Mouse (Mus musculus): ENCODE data around the gene Mamld1. TPM values are rescaled to one million over a fixed set of nuclear protein-coding genes. Genes with fewer than 3 reads are reported as not detected.

Mamld1 gene
- polyA plus RNA-seq, 1 experiment from 2014 or later: 3.4 TPM

DNA sequence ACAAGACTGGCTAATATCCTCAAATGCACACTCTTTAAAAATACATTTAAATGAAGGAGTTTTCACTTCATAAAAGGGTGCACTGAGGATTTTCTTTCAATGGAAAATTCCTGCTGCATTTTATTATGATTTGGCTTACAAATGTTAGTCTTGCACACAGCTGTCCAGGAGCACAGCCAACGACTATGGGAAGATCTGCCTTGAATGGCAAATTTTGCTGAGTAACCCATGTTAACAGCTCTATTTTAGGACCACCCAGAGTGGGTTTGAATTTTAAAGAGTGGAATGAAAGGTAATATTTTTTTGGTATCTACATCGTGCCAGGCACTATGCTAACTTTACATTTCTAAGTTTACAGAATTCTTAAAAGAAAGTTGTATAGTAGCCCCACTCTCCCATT, 60.3 kb downstream of the Mamld1 start:
- Histone ChIP-seq H3K4me1 (ENCODE audit: control insufficient read depth, insufficient read depth, low read length) (no peaks in the 10 kb centered on the region), H3K27ac (ENCODE audit: low read length) (no peak overlapping the region), H3K4me2 (replicated peaks; ENCODE audit: low read depth, low read length) (no peak overlapping the region), H3K9me3 (ENCODE audit: control insufficient read depth, low read depth, low read length) (no peaks in the 10 kb centered on the region), H3K36me3 (ENCODE audit: control insufficient read depth, insufficient read depth, low read length) (no peaks in the 10 kb centered on the region), H3K9ac (replicated peaks; ENCODE audit: low read depth, low read length) (no peak overlapping the region), H3K27me3 (ENCODE audit: control insufficient read depth, insufficient read depth, low read length) (no peaks in the 10 kb centered on the region), H3K4me3 (ENCODE audit: low read depth, low read length) (no peak overlapping the region)
- ATAC-seq (ENCODE audit: insufficient number of reproducible peaks, insufficient read depth, low FRiP score, low read depth): no peak
- 48% methylated on average over 2 of the region's 2 CpGs for WGBS

DNA sequence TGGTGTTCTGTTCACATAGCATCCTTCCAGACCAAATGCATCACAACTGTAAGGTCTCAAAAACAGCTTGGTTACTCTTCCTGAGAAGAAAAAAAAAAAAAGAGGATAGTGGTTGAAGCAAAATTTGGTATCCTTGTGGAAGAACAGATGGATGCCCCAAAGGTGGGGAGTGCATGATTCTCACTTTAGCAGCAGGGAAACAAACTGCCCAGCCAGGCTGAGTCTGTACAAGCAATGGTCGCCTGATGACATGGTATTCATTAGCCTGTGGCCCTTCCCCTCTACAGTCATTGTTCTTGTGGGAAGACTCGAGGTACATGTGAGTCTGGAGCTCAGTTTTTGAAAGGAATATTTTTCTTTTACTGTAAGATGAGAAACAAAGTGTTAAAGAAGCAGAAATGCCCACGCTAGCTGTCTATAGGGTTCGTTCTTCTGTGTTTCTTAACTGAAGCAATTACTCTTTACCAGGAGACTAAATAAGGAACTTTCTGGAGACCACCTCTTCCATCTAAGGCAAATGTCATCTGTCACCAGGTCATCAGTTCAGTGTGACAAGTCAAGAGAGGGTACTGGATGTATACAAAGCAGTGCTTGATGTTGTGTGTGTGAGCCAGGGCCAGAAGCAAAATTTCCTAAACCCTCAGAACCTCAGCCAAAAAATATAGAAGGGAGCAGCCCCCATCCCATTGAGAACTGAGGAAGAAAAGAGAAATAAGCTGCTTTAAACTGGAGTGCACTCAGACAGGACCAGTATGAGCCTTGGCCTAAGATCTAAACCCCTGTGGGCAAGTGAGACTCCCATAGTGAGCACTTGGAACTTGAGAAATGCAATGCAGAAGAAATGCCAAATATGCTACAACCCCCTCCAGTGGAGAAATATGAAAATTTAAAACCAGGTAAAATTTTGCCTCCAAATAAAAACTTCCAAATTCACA, 72.6 kb downstream of the Mamld1 start:
- Histone ChIP-seq H3K27ac (ENCODE audit: low read length) (no peak overlapping the region), H3K4me2 (replicated peaks; ENCODE audit: low read depth, low read length) (no peak overlapping the region), H3K4me3 (ENCODE audit: low read depth, low read length) (no peak overlapping the region), H3K9me3 (ENCODE audit: control insufficient read depth, low read depth, low read length) (no peaks in the 10 kb centered on the region), H3K36me3 (ENCODE audit: control insufficient read depth, insufficient read depth, low read length) (no peaks in the 10 kb centered on the region), H3K4me1 (ENCODE audit: control insufficient read depth, insufficient read depth, low read length) (no peaks in the 10 kb centered on the region), H3K9ac (replicated peaks; ENCODE audit: low read depth, low read length) (no peak overlapping the region), H3K27me3 (ENCODE audit: control insufficient read depth, insufficient read depth, low read length) (no peaks in the 10 kb centered on the region)
- ATAC-seq (ENCODE audit: insufficient number of reproducible peaks, insufficient read depth, low FRiP score, low read depth): no peak
- WGBS: 72% methylated on average over 4 of the region's 4 CpGs

DNA sequence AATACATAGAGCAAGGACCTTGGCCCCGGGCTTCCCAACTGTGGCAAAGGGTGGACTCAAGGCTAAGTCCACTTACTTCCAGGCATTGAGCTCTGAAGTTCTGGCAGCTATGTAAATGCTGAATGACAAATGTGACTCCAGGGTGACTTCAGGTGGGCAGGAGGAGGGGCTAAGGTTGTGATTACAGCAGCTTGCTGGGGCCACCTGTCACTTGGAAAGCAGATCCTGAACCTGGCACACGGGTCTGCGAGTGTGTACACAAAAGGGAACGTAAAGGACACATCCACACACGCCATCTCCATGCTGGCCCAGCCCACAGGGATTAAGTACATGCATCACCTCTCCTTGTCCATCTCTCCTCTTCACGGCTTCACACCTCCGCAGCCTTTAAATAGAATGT, 75.0 kb downstream of the Mamld1 start:
- 75% methylated on average over 7 of the region's 7 CpGs for WGBS

DNA sequence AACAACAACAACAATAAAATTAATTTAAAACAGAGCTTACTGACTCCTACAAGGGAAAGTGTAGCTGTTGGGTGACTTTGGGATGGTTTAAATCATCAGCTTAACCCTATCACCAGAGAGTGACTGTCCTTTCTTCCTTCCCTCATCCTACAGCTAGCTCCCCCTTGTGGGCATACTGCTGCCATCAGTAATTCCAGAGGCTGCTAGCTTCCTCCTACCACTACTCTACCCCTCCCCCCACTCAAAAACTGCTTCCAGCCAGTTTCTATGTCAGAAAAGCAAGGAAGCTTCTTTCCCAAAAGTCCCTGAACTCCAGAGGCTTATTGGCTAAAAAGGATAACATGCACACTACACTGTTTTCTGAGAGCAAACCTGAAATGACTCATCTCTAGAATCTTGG, 81.4 kb downstream of the Mamld1 start:
- H3K27ac ChIP-seq (ENCODE audit: low read length): no peak overlapping the region
- ATAC-seq (ENCODE audit: insufficient number of reproducible peaks, insufficient read depth, low FRiP score, low read depth): no peak

More for the DNA sequence above, 75.0 kb downstream of the Mamld1 start:
- H3K9ac ChIP-seq (replicated peaks; ENCODE audit: low read depth, low read length): no peak overlapping the region
- no peak for ATAC-seq (ENCODE audit: insufficient number of reproducible peaks, insufficient read depth, low FRiP score, low read depth)
- no peaks in the 10 kb centered on the region for H3K9me3 ChIP-seq (ENCODE audit: control insufficient read depth, low read depth, low read length)
- no peaks in the 10 kb centered on the region for H3K36me3 ChIP-seq (ENCODE audit: control insufficient read depth, insufficient read depth, low read length)
- H3K27me3 ChIP-seq (ENCODE audit: control insufficient read depth, insufficient read depth, low read length): no peaks in the 10 kb centered on the region
- no peak overlapping the region for H3K4me3 ChIP-seq (ENCODE audit: low read depth, low read length)
- no peak overlapping the region for H3K27ac ChIP-seq (ENCODE audit: low read length)
- H3K4me2 ChIP-seq (replicated peaks; ENCODE audit: low read depth, low read length): no peak overlapping the region
- no peaks in the 10 kb centered on the region for H3K4me1 ChIP-seq (ENCODE audit: control insufficient read depth, insufficient read depth, low read length)

DNA sequence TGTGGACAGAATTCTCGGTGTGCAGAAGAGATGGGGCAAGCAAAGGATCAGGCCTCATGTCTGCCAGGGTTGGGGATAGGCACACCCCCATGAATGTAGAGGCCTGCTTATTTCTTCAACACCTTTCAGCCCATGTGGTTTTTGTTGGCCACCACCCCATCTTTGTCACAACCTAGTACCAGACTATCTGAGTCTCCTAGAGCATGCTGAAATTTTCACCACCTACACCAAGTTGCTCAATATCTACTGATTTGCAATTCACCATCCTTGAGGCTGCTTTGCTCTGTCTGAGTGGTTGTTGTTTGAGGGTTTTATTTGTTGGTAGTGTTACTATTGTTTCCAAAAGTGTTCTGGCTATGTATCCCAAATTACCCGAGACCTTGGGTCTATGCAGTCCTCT, 91.3 kb downstream of the Mamld1 start:
- ATAC-seq (ENCODE audit: insufficient number of reproducible peaks, insufficient read depth, low FRiP score, low read depth): no peak
- H3K27ac ChIP-seq (ENCODE audit: low read length): no peak overlapping the region

More for the DNA sequence above, 81.4 kb downstream of the Mamld1 start:
- Histone ChIP-seq H3K9me3 (ENCODE audit: control insufficient read depth, low read depth, low read length) (no peaks in the 10 kb centered on the region), H3K4me3 (ENCODE audit: low read depth, low read length) (no peak overlapping the region), H3K9ac (replicated peaks; ENCODE audit: low read depth, low read length) (no peak overlapping the region), H3K36me3 (ENCODE audit: control insufficient read depth, insufficient read depth, low read length) (no peaks in the 10 kb centered on the region), H3K27me3 (ENCODE audit: control insufficient read depth, insufficient read depth, low read length) (no peaks in the 10 kb centered on the region), H3K4me2 (replicated peaks; ENCODE audit: low read depth, low read length) (no peak overlapping the region), H3K4me1 (ENCODE audit: control insufficient read depth, insufficient read depth, low read length) (no peaks in the 10 kb centered on the region)

DNA sequence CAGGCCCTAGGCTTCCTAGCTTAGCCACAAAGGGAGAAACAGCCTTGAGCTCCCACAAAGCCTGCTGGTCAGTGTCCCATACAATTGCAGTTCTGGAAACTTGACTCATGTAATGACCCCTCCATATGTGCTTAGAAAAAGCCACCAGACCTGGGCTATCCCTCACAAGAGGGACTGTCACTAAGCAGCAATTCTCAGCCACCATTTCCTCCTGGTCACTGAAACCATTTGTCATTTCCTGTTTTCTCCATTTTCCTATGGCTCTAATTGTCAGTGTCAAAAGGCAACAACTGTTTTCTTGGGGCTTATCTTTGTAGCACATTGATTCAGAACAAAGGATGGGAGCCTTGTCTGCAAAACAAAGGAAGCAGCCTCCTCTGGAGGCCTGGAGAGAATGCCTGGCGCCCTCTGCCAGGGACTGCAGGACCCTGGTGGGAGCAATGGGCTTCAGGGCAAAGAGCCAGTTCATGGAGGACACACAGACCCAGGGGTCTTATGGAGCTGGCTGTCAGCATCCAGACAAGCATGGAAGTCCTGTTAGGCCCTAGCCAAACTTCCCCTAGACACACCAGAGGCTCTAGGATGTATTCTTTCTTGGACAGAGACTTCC, 99.5 kb downstream of the Mamld1 start:
- 52% methylated on average over 1 of the region's 1 CpGs for WGBS
- Histone ChIP-seq H3K36me3 (ENCODE audit: control insufficient read depth, insufficient read depth, low read length) (no peaks in the 10 kb centered on the region), H3K27ac (ENCODE audit: low read length) (no peak overlapping the region), H3K4me1 (ENCODE audit: control insufficient read depth, insufficient read depth, low read length) (no peaks in the 10 kb centered on the region), H3K4me3 (ENCODE audit: low read depth, low read length) (no peak overlapping the region), H3K9me3 (ENCODE audit: control insufficient read depth, low read depth, low read length) (no peaks in the 10 kb centered on the region), H3K9ac (replicated peaks; ENCODE audit: low read depth, low read length) (no peak overlapping the region), H3K4me2 (replicated peaks; ENCODE audit: low read depth, low read length) (no peak overlapping the region), H3K27me3 (ENCODE audit: control insufficient read depth, insufficient read depth, low read length) (no peaks in the 10 kb centered on the region)
- no peak for ATAC-seq (ENCODE audit: insufficient number of reproducible peaks, insufficient read depth, low FRiP score, low read depth)

More for the DNA sequence above, 91.3 kb downstream of the Mamld1 start:
- no peak overlapping the region for H3K4me3 ChIP-seq (ENCODE audit: low read depth, low read length)
- no peaks in the 10 kb centered on the region for H3K36me3 ChIP-seq (ENCODE audit: control insufficient read depth, insufficient read depth, low read length)
- no peak overlapping the region for H3K4me2 ChIP-seq (replicated peaks; ENCODE audit: low read depth, low read length)
- no peaks in the 10 kb centered on the region for H3K27me3 ChIP-seq (ENCODE audit: control insufficient read depth, insufficient read depth, low read length)
- no peaks in the 10 kb centered on the region for H3K9me3 ChIP-seq (ENCODE audit: control insufficient read depth, low read depth, low read length)
- H3K4me1 ChIP-seq (ENCODE audit: control insufficient read depth, insufficient read depth, low read length): no peaks in the 10 kb centered on the region
- WGBS: 73% methylated on average over 2 of the region's 2 CpGs
- H3K9ac ChIP-seq (replicated peaks; ENCODE audit: low read depth, low read length): no peak overlapping the region

DNA sequence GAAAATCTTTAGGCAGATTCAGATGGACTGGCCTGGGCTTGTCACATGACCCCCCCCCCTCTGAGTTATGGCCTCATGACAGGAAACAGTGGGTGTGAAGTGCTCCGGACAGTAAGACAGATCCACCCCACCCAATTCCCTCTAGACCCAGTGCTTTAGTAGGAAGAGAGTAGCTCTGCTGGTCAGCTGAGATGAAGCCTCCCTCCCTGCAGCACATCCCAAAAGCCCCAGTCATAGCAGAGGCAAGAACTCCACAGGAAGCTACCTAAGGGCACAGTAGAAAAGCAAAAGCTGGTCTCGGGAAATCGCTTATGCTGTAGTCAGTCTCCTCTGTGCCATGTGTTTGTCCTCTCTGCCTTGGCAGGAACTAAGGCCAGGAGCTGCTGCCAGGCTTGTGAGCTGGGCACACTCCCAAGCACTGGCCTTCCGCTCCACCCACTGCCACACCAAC, 100.5 kb downstream of the Mamld1 start:
- Histone ChIP-seq H3K4me1 (ENCODE audit: control insufficient read depth, insufficient read depth, low read length) (no peaks in the 10 kb centered on the region), H3K9me3 (ENCODE audit: control insufficient read depth, low read depth, low read length) (no peaks in the 10 kb centered on the region), H3K27ac (ENCODE audit: low read length) (no peak overlapping the region), H3K4me2 (replicated peaks; ENCODE audit: low read depth, low read length) (no peak overlapping the region), H3K9ac (replicated peaks; ENCODE audit: low read depth, low read length) (no peak overlapping the region), H3K27me3 (ENCODE audit: control insufficient read depth, insufficient read depth, low read length) (no peaks in the 10 kb centered on the region), H3K36me3 (ENCODE audit: control insufficient read depth, insufficient read depth, low read length) (no peaks in the 10 kb centered on the region), H3K4me3 (ENCODE audit: low read depth, low read length) (no peak overlapping the region)
- no peak for ATAC-seq (ENCODE audit: insufficient number of reproducible peaks, insufficient read depth, low FRiP score, low read depth)
- 84% methylated on average over 4 of the region's 4 CpGs for WGBS

DNA sequence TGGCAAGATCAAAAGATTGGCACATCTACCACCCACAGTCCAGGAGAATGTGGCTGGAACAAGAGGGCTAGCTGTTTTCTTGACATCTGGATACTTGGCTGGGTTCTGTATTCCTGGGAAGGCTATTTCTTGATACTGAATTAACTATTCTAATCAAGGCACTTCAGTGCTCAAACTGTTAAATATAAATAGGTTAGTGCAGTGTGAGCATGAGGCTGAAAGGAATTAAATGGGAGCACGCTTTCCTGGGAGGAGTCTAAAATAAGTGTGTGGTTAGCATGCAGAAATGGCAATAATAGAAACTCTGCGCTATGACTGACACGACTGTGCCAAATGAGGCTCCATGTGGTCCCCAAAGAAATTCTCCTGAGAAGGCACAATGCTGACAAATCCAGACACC, 131.5 kb downstream of the Mamld1 start:
- Histone ChIP-seq H3K9ac (replicated peaks; ENCODE audit: low read depth, low read length) (no peak overlapping the region), H3K27me3 (ENCODE audit: control insufficient read depth, insufficient read depth, low read length) (no peaks in the 10 kb centered on the region), H3K36me3 (ENCODE audit: control insufficient read depth, insufficient read depth, low read length) (no peaks in the 10 kb centered on the region), H3K9me3 (ENCODE audit: control insufficient read depth, low read depth, low read length) (no peaks in the 10 kb centered on the region), H3K27ac (ENCODE audit: low read length) (no peak overlapping the region), H3K4me1 (ENCODE audit: control insufficient read depth, insufficient read depth, low read length) (no peaks in the 10 kb centered on the region), H3K4me3 (ENCODE audit: low read depth, low read length) (no peak overlapping the region), H3K4me2 (replicated peaks; ENCODE audit: low read depth, low read length) (no peak overlapping the region)
- no peak for ATAC-seq (ENCODE audit: insufficient number of reproducible peaks, insufficient read depth, low FRiP score, low read depth)
- WGBS: 84% methylated on average over 3 of the region's 3 CpGs
